Comparison of ENCODE assay signal across 8 mouse cellular contexts in genomic region chr19:23141391-23142281, GRCm38 (mm10). TPM values are rescaled to one million over a fixed set of nuclear protein-coding genes. Genes with fewer than 3 reads are reported as not detected.
A peak's percentile ranks its signal among the peaks of the same experiment; 100 is the strongest.
DNase-seq lines count a peak whose midpoint lies in the region; ATAC-seq and TF ChIP-seq lines count a peak whose summit lies in the region.

No protein-coding gene starts in this region.

- no peak for DNase-seq in ES-E14 (ENCODE audit: low read depth, low spot score)
- DNase-seq in cerebellum, adult 8-10 months = peak; percentile 89
- peak; percentile 58 to 83 for DNase-seq in frontal cortex, adult 2 months (ENCODE audit: extremely low spot score in 1 of 2, low spot score in 1 of 2)
- peak; percentile 52 for DNase-seq in hindbrain, embryonic 10.5 days (ENCODE audit: low spot score)
- DNase-seq in layer of hippocampus, postnatal 10 days (ENCODE audit: low spot score in 2 of 2) = peak; percentile 79 to 82
- DNase-seq in ovary, postnatal 14 days (ENCODE audit: low spot score) = peak; percentile 61
- peak; percentile 49 for DNase-seq in thymus, postnatal 4 days

- H3K4me3 ChIP-seq in ES-E14 (ENCODE audit: insufficient read depth in 1 of 2, low read depth in 1 of 2, low read length in 2 of 2, poor library complexity in 1 of 2, severe bottlenecking in 1 of 2) = peak overlapping the region; percentile 93 to 96
- H3K4me3 ChIP-seq in hindbrain, embryonic 10.5 days = peak overlapping the region; percentile 66
- H3K4me3 ChIP-seq in lung, embryonic 16.5 days (ENCODE audit: low read length) = peak overlapping the region; percentile 66

- peak overlapping the region; percentile 91 for H3K4me2 ChIP-seq in lung, embryonic 16.5 days (ENCODE audit: low read depth, low read length)

- WGBS in hindbrain, embryonic 10.5 days = under 1% methylated on average over 94 of the region's 94 CpGs
- under 1% methylated on average over 83 of the region's 94 CpGs for WGBS in lung, embryonic 16.5 days

- peaks cover 0 to 1% of the 10 kb centered on the region in 2 experiments; a peak in 2 of 4 replicates for H3K4me1 ChIP-seq in ES-E14 (ENCODE audit: control insufficient read depth in 2 of 2, insufficient read depth in 2 of 2, low read length in 2 of 2, poor library complexity in 1 of 2)
- H3K4me1 ChIP-seq in hindbrain, embryonic 10.5 days (replicated peaks) = peaks cover 26% of the 10 kb centered on the region
- peaks cover 12% of the 10 kb centered on the region for H3K4me1 ChIP-seq in lung, embryonic 16.5 days (replicated peaks; ENCODE audit: control insufficient read depth, insufficient read depth, low read length)

- H3K27me3 ChIP-seq in hindbrain, embryonic 10.5 days (ENCODE audit: insufficient read depth, poor library complexity, severe bottlenecking) = peaks cover 67% of the 10 kb centered on the region
- peaks cover 8% of the 10 kb centered on the region; the same call in 1 of the 2 replicates for H3K27me3 ChIP-seq in lung, embryonic 16.5 days (ENCODE audit: control insufficient read depth, insufficient read depth, low read depth, low read length)

- ATAC-seq in lung, embryonic 16.5 days (ENCODE audit: low read depth) = peak; percentile 55

- H3K9ac ChIP-seq in ES-E14 (ENCODE audit: insufficient read depth, low read depth, low read length, poor library complexity, severe bottlenecking) = peak overlapping the region; percentile 95
- peak overlapping the region; percentile 74 for H3K9ac ChIP-seq in lung, embryonic 16.5 days (ENCODE audit: low read length)

- H3K9me3 ChIP-seq in ES-E14 (ENCODE audit: control insufficient read depth, insufficient read depth, low read depth, low read length) = no peaks in the 10 kb centered on the region
- no peaks in the 10 kb centered on the region for H3K9me3 ChIP-seq in hindbrain, embryonic 10.5 days
- no peaks in the 10 kb centered on the region for H3K9me3 ChIP-seq in lung, embryonic 16.5 days (ENCODE audit: control insufficient read depth, low read length)

- in situ Hi-C loops in ES-E14 (cut with MboI; ENCODE audit: low sequenced_read_pairs in 2 of 2, unreplicated experiment in 2 of 2) = no loop called here

- peak overlapping the region; percentile 95 for H3K27ac ChIP-seq in ES-E14 (ENCODE audit: insufficient read depth, low read depth, low read length, poor library complexity, severe bottlenecking)
- H3K27ac ChIP-seq in hindbrain, embryonic 10.5 days = peak overlapping the region; percentile 84
- peak overlapping the region; percentile 90 for H3K27ac ChIP-seq in lung, embryonic 16.5 days (ENCODE audit: low read length)

- H3K36me3 ChIP-seq in ES-E14 (ENCODE audit: control insufficient read depth, insufficient read depth, low read length, poor library complexity, severe bottlenecking) = peaks cover 24% of the 10 kb centered on the region; the same call in 1 of the 2 replicates
- no peaks in the 10 kb centered on the region for H3K36me3 ChIP-seq in hindbrain, embryonic 10.5 days
- H3K36me3 ChIP-seq in lung, embryonic 16.5 days (ENCODE audit: control insufficient read depth, insufficient read depth, low read length) = no peaks in the 10 kb centered on the region

TF ChIP-seq in ES-E14, 5 proteins besides CTCF, POLR2A, EP300 and RAD21:
- no peak for TF ChIP-seq ZNF384 (IDR thresholded peaks at IDR 0.05; ENCODE audit: low read depth, low read length)
- TF ChIP-seq CHD2 (IDR thresholded peaks at IDR 0.05; ENCODE audit: low read depth, low read length) = no peak
- no peak for TF ChIP-seq ZC3H11A (IDR thresholded peaks at IDR 0.05; ENCODE audit: borderline replicate concordance, low read depth, low read length)
- no peak for TF ChIP-seq MAFK (IDR thresholded peaks at IDR 0.05; ENCODE audit: insufficient read depth, low read depth, low read length)
- TF ChIP-seq HCFC1 (IDR thresholded peaks at IDR 0.05; ENCODE audit: borderline replicate concordance, insufficient read depth, low read length) = no peak
TF ChIP-seq in ES-E14: peak in this region for 0.

RNA-seq across cellular contexts. Expression of gene Klf9, which starts 0.6 kb away (rescaled TPM):
- total RNA-seq in ES-E14 (2012; rRNA removed) = 90.8 and 173 TPM in 2 replicates
- 87.8 and 94.2 TPM in 2 replicates for polyA plus RNA-seq in frontal cortex, adult 2 months (2012; rRNA removed)
- 1.1 and 1.2 TPM in 2 replicates for polyA plus RNA-seq in hindbrain, embryonic 10.5 days (2016; fragmentation: Nextera tagmentation; extraction: Ambion mirVana)
- total RNA-seq in layer of hippocampus, postnatal 10 days (2021) = 100 to 1,000 TPM; 124 to 137 TPM
- polyA plus RNA-seq in lung, embryonic 16.5 days (2015; fragmentation: Nextera tagmentation; extraction: Ambion mirVana) = 6.3 and 6.6 TPM in 2 replicates

Comparison
In these comparisons a context has a peak if more than half of its experiments do, and no peak if none do; other contexts are left out.
1. RNA of gene Klf9, which starts 0.6 kb away (polyA plus RNA-seq): 87.8 to 94.2 TPM in frontal cortex, adult 2 months; 6.3 to 6.6 TPM in lung, embryonic 16.5 days and 1.1 to 1.2 TPM in hindbrain, embryonic 10.5 days; every median in the first group is over 10 times any median in the second.
2. Peak in every context shown above with its lines, with median percentiles within 50 percentile points of each other: H3K27ac ChIP-seq and H3K4me3 ChIP-seq.